Mouse (Mus musculus) kidney, adult 11 months (tissue): ENCODE measurements at regions not wholly inside any gene's neighbourhood (a gene's known extent, or its start where the extent isn't known, plus 50 kb on each side); places are given as distances from the start of the nearest gene placed in this dataset.

Experiments used
- DNase-seq: peaks from one replicate; pipeline ENCODE4 v3.0.0; 2022

GRCm38 (mm10) chr6:89259406-89259994, 102.9 kb downstream of the Plxna1 start:
- DNase-seq, result no peak

GRCm38 (mm10) chr6:89262958-89263357, 99.5 kb downstream of the Plxna1 start:
- no peak for DNase-seq

GRCm38 (mm10) chr6:89265296-89265695, 97.1 kb downstream of the Plxna1 start:
- no peak for DNase-seq
